Mouse (Mus musculus) ovary, postnatal 36 days (tissue): ENCODE data around the gene Lrrc4c.

ENCODE experiments used
- DNase-seq: peaks from one replicate; pipeline ENCODE4 v3.0.0; 2022; ENCODE audit warnings: low spot score, mixed read lengths

Gene Lrrc4c

GRCm38 (mm10) chr2:96853797-96854196, 535.8 kb downstream of the Lrrc4c start:
- DNase-seq: no peak

GRCm38 (mm10) chr2:96876062-96876461, 558.1 kb downstream of the Lrrc4c start:
- DNase-seq: no peak

GRCm38 (mm10) chr2:96949531-96949930, 631.6 kb downstream of the Lrrc4c start:
- DNase-seq: no peak

- no peak for DNase-seq
Observed at GRCm38 (mm10) chr2:96999521-96999920, 681.6 kb downstream of the Lrrc4c start.

GRCm38 (mm10) chr2:97018319-97018718, 700.4 kb downstream of the Lrrc4c start:
- no peak for DNase-seq

- no peak for DNase-seq
Observed at GRCm38 (mm10) chr2:97026991-97027390, 709.0 kb downstream of the Lrrc4c start.

- no peak for DNase-seq
Observed at GRCm38 (mm10) chr2:97027585-97027984, 709.6 kb downstream of the Lrrc4c start.

- DNase-seq: no peak
Observed at GRCm38 (mm10) chr2:97036401-97036800, 718.4 kb downstream of the Lrrc4c start.

GRCm38 (mm10) chr2:97037024-97037814, 719.2 kb downstream of the Lrrc4c start:
- no peak for DNase-seq

- DNase-seq: no peak
Observed at GRCm38 (mm10) chr2:97044016-97044415, 726.0 kb downstream of the Lrrc4c start.

- no peak for DNase-seq
Observed at GRCm38 (mm10) chr2:97045628-97046027, 727.7 kb downstream of the Lrrc4c start.

- DNase-seq: no peak
Observed at GRCm38 (mm10) chr2:97080156-97080555, 762.2 kb downstream of the Lrrc4c start.

- no peak for DNase-seq
Observed at GRCm38 (mm10) chr2:97097965-97098364, 780.0 kb downstream of the Lrrc4c start.

- no peak for DNase-seq
Observed at GRCm38 (mm10) chr2:97103398-97104162, 785.6 kb downstream of the Lrrc4c start.

- DNase-seq: no peak
Observed at GRCm38 (mm10) chr2:97124246-97124645, 806.3 kb downstream of the Lrrc4c start.

GRCm38 (mm10) chr2:97138454-97138853, 820.5 kb downstream of the Lrrc4c start:
- DNase-seq: no peak

GRCm38 (mm10) chr2:97151626-97152194, 833.7 kb downstream of the Lrrc4c start:
- no peak for DNase-seq

- no peak for DNase-seq
Observed at GRCm38 (mm10) chr2:97165745-97166144, 847.8 kb downstream of the Lrrc4c start.

- DNase-seq: no peak
Observed at GRCm38 (mm10) chr2:97178399-97178798, 860.4 kb downstream of the Lrrc4c start.

GRCm38 (mm10) chr2:97196968-97197606, 879.1 kb downstream of the Lrrc4c start:
- no peak for DNase-seq

- DNase-seq: no peak
Observed at GRCm38 (mm10) chr2:97232966-97233365, 915.0 kb downstream of the Lrrc4c start.

- DNase-seq: no peak
Observed at GRCm38 (mm10) chr2:97234074-97234473, 916.1 kb downstream of the Lrrc4c start.
